Mouse (Mus musculus) thymus, postnatal 36 days (tissue): Measurements from ENCODE around the gene Pitpnm1.
"Not testable (repeated sequence)": the region's sequence is repeated elsewhere in the genome, so short reads cannot be mapped to it uniquely, and the experiment has no call there.

Source experiments
- DNase-seq, 2 experiments: peaks; one replicate each; pipeline ENCODE4 v3.0.0; 2022; ENCODE audit warnings: mixed read lengths in 2 of 2

Pitpnm1 gene

GRCm38 (mm10) chr19:4099837-4100717 lies at the start of gene Pitpnm1:
TSS of gene Pitpnm1 (plus strand) at chr19:4099998.
- peak; percentile 84 to 85 for DNase-seq

- no peak for DNase-seq
Measured at GRCm38 (mm10) chr19:4051016-4051415, 48.8 kb upstream of the Pitpnm1 start.

- DNase-seq, result peak; percentile 68 to 76
Measured at GRCm38 (mm10) chr19:4051741-4052515, 47.9 kb upstream of the Pitpnm1 start.

- no peak for DNase-seq
Measured at GRCm38 (mm10) chr19:4052516-4053030, 47.2 kb upstream of the Pitpnm1 start.

- no peak for DNase-seq
Measured at GRCm38 (mm10) chr19:4054613-4055012, 45.2 kb upstream of the Pitpnm1 start.

GRCm38 (mm10) chr19:4055216-4055946 lies 44.4 kb upstream of the Pitpnm1 start:
- no peak for DNase-seq

- DNase-seq, result no peak
Measured at GRCm38 (mm10) chr19:4055947-4056693, 43.7 kb upstream of the Pitpnm1 start.

GRCm38 (mm10) chr19:4056727-4057126 lies 43.1 kb upstream of the Pitpnm1 start:
- no peak for DNase-seq

- no peak for DNase-seq
Measured at GRCm38 (mm10) chr19:4057389-4057788, 42.4 kb upstream of the Pitpnm1 start.

- DNase-seq, result no peak
Measured at GRCm38 (mm10) chr19:4057962-4058361, 41.8 kb upstream of the Pitpnm1 start.

- no peak for DNase-seq
Measured at GRCm38 (mm10) chr19:4058581-4058980, 41.2 kb upstream of the Pitpnm1 start.

GRCm38 (mm10) chr19:4059069-4059740 lies 40.6 kb upstream of the Pitpnm1 start, which contains the start of gene Gstp3:
TSS of gene Gstp3 (minus strand) at chr19:4059569.
- peak; percentile 31 to 67 for DNase-seq

GRCm38 (mm10) chr19:4060044-4060898 lies 39.5 kb upstream of the Pitpnm1 start:
- DNase-seq, result not testable (repeated sequence)

GRCm38 (mm10) chr19:4060899-4061465 lies 38.8 kb upstream of the Pitpnm1 start:
- DNase-seq, result no peak

GRCm38 (mm10) chr19:4063357-4063756 lies 36.4 kb upstream of the Pitpnm1 start:
- not testable (repeated sequence) for DNase-seq

GRCm38 (mm10) chr19:4064501-4064900 lies 35.3 kb upstream of the Pitpnm1 start:
- DNase-seq, result not testable (repeated sequence)

- DNase-seq, result no peak
Measured at GRCm38 (mm10) chr19:4066280-4066679, 33.5 kb upstream of the Pitpnm1 start.

GRCm38 (mm10) chr19:4066877-4067276 lies 32.9 kb upstream of the Pitpnm1 start:
- DNase-seq, result no peak

- not testable (repeated sequence) for DNase-seq
Measured at GRCm38 (mm10) chr19:4068242-4068641, 31.6 kb upstream of the Pitpnm1 start.
